Mouse (Mus musculus): Measurements from ENCODE around the gene Pcolce.

- TF ChIP-seq CTCF (IDR thresholded peaks at IDR 0.05; ENCODE audit: control insufficient read depth, insufficient read depth, low read length) (no peak), POLR2A (IDR thresholded peaks at IDR 0.05; ENCODE audit: borderline replicate concordance, control insufficient read depth, low read depth, low read length) (no peak)
Observed at GRCm38 (mm10) chr5:137639472-137639871, 25.9 kb upstream of the Pcolce start.

Data from bone marrow, adult 2 months (tissue).